Mouse (Mus musculus) layer of hippocampus, adult 8-10 months (tissue): ENCODE results near the gene Eif2s3y. TPM values are rescaled to one million over a fixed set of nuclear protein-coding genes. Genes with fewer than 3 reads are reported as not detected.

ENCODE experiments used
- DNase-seq, 2 experiments: peaks; one replicate each; pipeline ENCODE4 v3.0.0; 2022; ENCODE audit warnings: low spot score in 2 of 2
- microRNA-seq, 2 experiments: library from miRNA; unstranded; fragments of <30 nt; microRNA quantifications; one replicate each; pipeline ENCODE4 v1.2.0; 2022
- total RNA-seq, 4 experiments: library from RNA; stranded (reverse); gene quantifications; 2 replicates each; pipeline ENCODE4 v1.2.4; 2022

Gene Eif2s3y
- 10 to 100 TPM in 2 of 4 experiments, not detected in 2; 68.2 to 87.8 TPM for total RNA-seq

- peak in 1 of 2 experiments; percentile 68 for DNase-seq
These were observed at the start of gene Eif2s3y for GRCm38 (mm10) chrY:1009882-1010751. Eif2s3y (plus strand) TSS chrY:1010543.

Small RNAs within 50 kb of the gene (microRNA-seq; reads per million reads assigned to microRNA genes)
- gene Gm47281 = 0 reads per million in 2 experiments

Other genes with a start within 250 kb of the Eif2s3y start
- gene Zfy1, start 213.1 kb upstream of the Eif2s3y start, total RNA-seq = not detected
- not detected for gene Uba1y, start 191.9 kb upstream of the Eif2s3y start, total RNA-seq
- 10 to 100 TPM in 2 of 4 experiments, under 1 TPM in 1, not detected in 1; 0.04 to 21.6 (median 17.8) TPM for gene Kdm5d, start 112.8 kb upstream of the Eif2s3y start, total RNA-seq
- 10 to 100 TPM in 2 of 4 experiments, not detected in 2; 24.1 to 29.3 TPM for gene Uty, start 235.2 kb downstream of the Eif2s3y start, total RNA-seq